Mouse (Mus musculus) lung, embryonic 15.5 days (tissue): Measurements from ENCODE around the gene Ankrd33. TPM values are rescaled to one million over a fixed set of nuclear protein-coding genes. Genes with fewer than 3 reads are reported as not detected.

ENCODE experiments used
- ATAC-seq: fragments of 200-750 bp; cut with Nextera tagmentation; 2 replicates; pipeline ENCODE4 v1.8.0; 2017; ENCODE audit warnings: moderate number of reproducible peaks, borderline replicate concordance; ENCODE audit not compliant: low FRiP score, low TSS enrichment; ENCODE audit errors: extremely low read depth
- H3K27ac ChIP-seq: fragments of 300-500 bp; sonication (generic); 2 replicates; pipeline ENCODE4 v1.5.1; 2015; ENCODE audit warnings: moderate library complexity, mild to moderate bottlenecking, inconsistent platforms
- H3K27me3 ChIP-seq: fragments of 300-500 bp; sonication (generic); 2 replicates; pipeline ENCODE4 v1.6.1; 2015; ENCODE audit warnings: inconsistent platforms
- H3K36me3 ChIP-seq: fragments of 300-500 bp; sonication (generic); 2 replicates; pipeline ENCODE4 v1.6.1; 2015; ENCODE audit warnings: inconsistent platforms
- H3K4me1 ChIP-seq: fragments of 300-500 bp; sonication (generic); 2 replicates; pipeline ENCODE4 v1.6.1; 2015; ENCODE audit warnings: inconsistent platforms
- H3K4me2 ChIP-seq: fragments of 300-500 bp; sonication (generic); 2 replicates; pipeline ENCODE4 v1.6.1; 2015; ENCODE audit warnings: inconsistent platforms, mild to moderate bottlenecking, moderate library complexity
- H3K4me3 ChIP-seq: fragments of 300-500 bp; sonication (generic); 2 replicates; pipeline ENCODE4 v1.5.1; 2015; ENCODE audit warnings: mild to moderate bottlenecking, inconsistent platforms
- H3K9ac ChIP-seq: fragments of 300-500 bp; sonication (generic); 2 replicates; pipeline ENCODE4 v1.6.1; 2015; ENCODE audit warnings: inconsistent platforms
- H3K9me3 ChIP-seq: fragments of 300-500 bp; sonication (generic); 2 replicates; pipeline ENCODE4 v1.6.1; 2016; ENCODE audit warnings: inconsistent platforms
- WGBS: fragments of 180-500 bp; shearing (Covaris S2); methylation state at CpG from one replicate; pipeline ENCODE4 v1.1.7; 2015; 5-methylcytosine and 5-hydroxymethylcytosine counted together
- polyA plus RNA-seq: library from polyadenylated mRNA; unstranded; fragments of >200 nt; fragmentation: Nextera tagmentation; extraction: Ambion mirVana; gene quantifications from 2 replicates; pipeline ENCODE4 v1.2.1, GENCODE M21; 2015

The Ankrd33 gene
- not detected in 2 replicates for polyA plus RNA-seq

DNA sequence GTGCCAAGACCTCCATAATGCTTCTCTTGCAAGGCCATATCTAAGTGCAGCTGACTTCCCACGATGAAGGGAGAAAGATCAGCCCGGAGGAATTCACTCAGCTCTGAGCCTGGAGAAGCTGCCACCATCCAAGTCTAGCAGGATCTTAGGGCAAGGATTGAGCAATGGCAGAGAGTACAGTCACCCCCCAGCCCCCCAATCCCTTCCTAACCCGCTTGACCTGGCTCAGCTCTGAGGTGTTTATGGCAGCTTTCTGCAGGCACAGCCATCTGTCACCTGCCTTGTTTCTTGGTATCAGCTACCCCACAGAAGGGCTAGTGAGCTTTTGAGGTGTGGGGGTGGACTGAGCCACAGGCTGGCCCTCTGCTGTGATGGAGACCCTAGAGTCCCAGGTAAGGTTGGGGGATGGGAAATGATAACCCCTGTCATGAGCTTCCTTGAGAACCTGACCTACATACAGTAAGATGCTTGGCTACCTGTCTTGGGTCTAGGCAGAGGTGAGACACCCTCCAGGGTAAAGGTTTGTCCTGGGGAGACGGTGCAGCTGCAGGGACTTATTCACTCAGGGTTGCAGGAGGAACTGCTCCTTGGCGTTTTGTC is at the start of gene Ankrd33:
Ankrd33 (plus strand) TSS at position 245 of the 600 bp plus-strand sequence.
- Histone ChIP-seq H3K4me2 (no peak within 1 kb of the TSS), H3K9me3 (peaks cover 3% of the 10 kb centered on the region; the same call in 1 of the 2 replicates), H3K27me3 (no peaks in the 10 kb centered on the region; the same call in 1 of the 2 replicates), H3K4me1 (peaks cover 17% of the 10 kb centered on the region), H3K27ac (no peak within 1 kb of the TSS), H3K36me3 (no peaks in the 10 kb centered on the region), H3K9ac (no peak within 1 kb of the TSS), H3K4me3 (no peak within 1 kb of the TSS)
- WGBS: 73% methylated on average over 5 of the region's 5 CpGs
- no peak for ATAC-seq

DNA sequence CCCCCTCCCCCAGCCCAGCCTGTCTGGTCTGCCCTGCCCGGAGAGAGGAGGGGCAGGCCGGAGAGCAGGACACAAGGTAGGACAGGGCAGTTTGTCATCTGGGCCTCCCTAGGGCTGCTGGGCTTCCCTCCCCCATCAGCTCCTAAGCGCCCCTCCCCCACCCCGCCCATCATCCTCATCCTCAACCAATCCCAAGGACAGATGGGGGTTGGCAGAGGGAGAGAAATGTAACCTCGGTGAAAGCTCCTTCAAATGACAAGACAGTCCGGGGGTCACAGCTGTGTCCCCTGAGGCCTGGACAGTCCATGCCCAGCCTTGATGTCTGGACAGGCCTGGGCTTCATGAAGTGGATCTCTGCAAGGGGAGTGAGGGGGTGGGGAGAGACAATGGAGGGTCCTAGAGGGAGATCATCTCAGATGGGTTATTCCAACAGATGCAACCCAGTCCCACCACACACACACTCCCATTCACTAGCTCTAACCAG is 49.1 kb upstream of the Ankrd33 start:
- Histone ChIP-seq H3K9me3 (no peaks in the 10 kb centered on the region), H3K36me3 (no peaks in the 10 kb centered on the region), H3K4me1 (peaks cover 62% of the 10 kb centered on the region), H3K9ac (peak overlapping the region; percentile 9; the same call in 1 of the 2 replicates), H3K4me2 (no peak overlapping the region), H3K27me3 (no peaks in the 10 kb centered on the region), H3K4me3 (no peak overlapping the region), H3K27ac (0 out of 2 replicates have a peak overlapping the region, but pooled peaks have one; percentile 15)
- ATAC-seq: no peak
- 28% methylated on average over 5 of the region's 6 CpGs for WGBS

DNA sequence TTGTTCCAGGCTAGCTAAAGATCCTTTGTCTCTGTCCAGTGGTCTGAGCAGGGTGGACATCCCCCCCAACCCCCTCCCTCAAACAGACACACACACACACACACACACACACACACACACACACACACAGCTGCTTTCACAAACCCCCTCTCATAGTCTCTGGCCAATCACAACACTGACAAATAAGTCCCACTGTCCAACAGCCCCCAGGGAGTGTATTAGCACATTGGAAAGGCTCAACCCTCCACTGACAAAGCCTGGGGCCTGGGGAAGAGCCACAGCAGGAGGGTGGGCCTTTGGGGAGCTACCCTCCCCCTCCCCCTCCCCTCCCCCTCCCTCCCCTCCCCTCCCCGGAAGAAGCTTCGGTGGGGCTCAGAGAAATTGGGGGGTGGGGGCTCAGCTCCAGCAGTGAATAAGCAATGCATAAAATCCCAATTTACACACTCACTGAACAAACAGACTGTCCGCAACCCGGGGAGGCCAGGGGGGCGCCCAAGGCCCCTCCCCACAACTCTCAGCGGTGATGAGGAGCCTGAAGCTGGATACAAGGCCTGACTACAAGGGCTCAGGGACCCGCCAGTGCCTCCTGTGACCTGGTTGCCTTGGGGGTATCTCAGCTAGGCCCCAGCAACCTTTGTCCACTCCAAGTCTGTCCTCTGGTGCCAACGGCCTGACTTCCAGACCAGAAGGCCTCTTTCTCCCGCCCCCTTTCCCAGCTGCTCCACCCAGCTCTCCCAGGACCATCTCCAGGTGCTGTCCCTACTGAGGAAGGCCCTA is 48.4 kb upstream of the Ankrd33 start:
- no peaks in the 10 kb centered on the region for H3K27me3 ChIP-seq
- H3K27ac ChIP-seq: peak overlapping the region; percentile 58
- ATAC-seq: no peak
- H3K4me1 ChIP-seq: peaks cover 67% of the 10 kb centered on the region
- H3K4me2 ChIP-seq: no peak overlapping the region
- WGBS: 30% methylated on average over 7 of the region's 9 CpGs
- no peaks in the 10 kb centered on the region for H3K36me3 ChIP-seq
- no peak overlapping the region for H3K9ac ChIP-seq
- no peaks in the 10 kb centered on the region for H3K9me3 ChIP-seq
- no peak overlapping the region for H3K4me3 ChIP-seq

DNA sequence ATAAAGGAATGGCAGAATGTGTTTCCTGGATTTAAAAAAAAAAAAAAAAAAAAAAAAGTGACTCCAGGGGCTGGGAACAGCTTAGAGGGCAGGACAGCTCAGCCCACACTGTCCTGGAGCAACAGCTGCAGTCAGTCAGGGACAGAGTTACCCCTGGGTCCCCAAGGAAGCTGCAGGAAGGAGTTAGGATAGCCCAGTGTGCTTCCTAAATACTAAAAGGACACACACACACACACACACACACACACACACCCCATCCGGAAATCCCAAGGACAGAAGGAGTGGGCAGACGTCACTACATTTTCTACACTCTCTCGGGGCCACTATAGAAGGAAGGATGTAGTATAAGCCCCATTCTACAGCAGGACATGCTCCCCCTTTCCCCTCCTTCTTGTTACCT is 47.5 kb upstream of the Ankrd33 start:
- Histone ChIP-seq H3K4me1 (peaks cover 75% of the 10 kb centered on the region), H3K9me3 (no peaks in the 10 kb centered on the region), H3K36me3 (no peaks in the 10 kb centered on the region), H3K4me3 (no peak overlapping the region), H3K27me3 (no peaks in the 10 kb centered on the region), H3K27ac (peak overlapping the region; percentile 58), H3K4me2 (no peak overlapping the region), H3K9ac (no peak overlapping the region)
- ATAC-seq: peak; percentile 65; the same call in 1 of the 2 replicates
- WGBS: 24% methylated on average over 3 of the region's 3 CpGs

DNA sequence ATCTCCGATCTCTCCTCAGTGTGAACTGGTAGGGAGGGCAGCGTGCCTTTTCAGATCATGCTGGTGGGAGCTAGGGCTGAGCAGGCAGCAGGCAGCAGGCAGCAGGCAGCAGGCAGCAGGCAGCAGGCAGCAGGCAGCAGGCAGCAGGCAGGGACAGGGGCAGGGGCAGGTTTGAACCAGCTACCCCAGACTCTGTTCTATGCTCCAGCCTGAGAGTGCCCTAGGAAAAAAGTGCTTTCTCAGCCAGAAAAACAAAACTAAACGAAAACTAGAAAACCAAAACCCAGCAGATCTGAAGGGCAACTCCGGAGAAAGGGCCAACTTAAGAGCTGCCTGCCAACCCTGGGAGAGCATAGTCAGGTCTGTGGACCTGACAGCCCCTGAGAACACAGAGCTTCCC is 46.9 kb upstream of the Ankrd33 start:
- Histone ChIP-seq H3K27ac (peak overlapping the region; percentile 53), H3K27me3 (no peaks in the 10 kb centered on the region), H3K9ac (no peak overlapping the region), H3K36me3 (no peaks in the 10 kb centered on the region), H3K9me3 (no peaks in the 10 kb centered on the region), H3K4me2 (no peak overlapping the region), H3K4me3 (no peak overlapping the region), H3K4me1 (peaks cover 77% of the 10 kb centered on the region)
- 46% methylated on average over 4 of the region's 4 CpGs for WGBS
- no peak for ATAC-seq

DNA sequence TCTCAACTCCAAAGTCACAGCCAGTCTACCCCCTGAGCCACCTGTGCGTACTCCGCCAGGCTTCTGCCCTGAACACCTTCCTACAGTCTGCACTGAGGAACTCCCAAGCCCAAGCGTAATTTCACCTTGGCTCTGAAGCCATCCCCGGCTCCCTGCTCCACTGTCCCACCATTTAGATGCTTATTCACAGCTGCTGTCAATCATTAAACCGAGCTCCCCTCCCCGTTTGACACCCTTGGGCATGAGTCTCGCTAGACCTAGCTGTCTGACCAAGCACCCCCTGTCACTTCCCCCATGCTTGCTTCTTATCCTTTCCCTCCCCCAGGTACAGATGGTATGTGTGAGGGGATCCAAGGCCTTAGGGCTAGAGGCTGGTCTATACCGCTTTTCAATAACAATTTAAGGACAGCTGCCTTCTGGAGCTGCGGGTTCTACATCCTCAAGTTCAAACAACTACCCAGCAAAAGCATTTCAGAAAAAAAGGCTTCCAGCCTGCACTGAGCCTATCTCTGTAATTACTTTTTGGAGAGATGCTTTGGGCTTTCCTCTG is 45.8 kb upstream of the Ankrd33 start:
- H3K27me3 ChIP-seq: no peaks in the 10 kb centered on the region
- no peak for ATAC-seq
- WGBS: 50% methylated on average over 9 of the region's 9 CpGs
- no peak overlapping the region for H3K9ac ChIP-seq
- peaks cover 82% of the 10 kb centered on the region for H3K4me1 ChIP-seq
- H3K27ac ChIP-seq: peak overlapping the region; percentile 45
- no peak overlapping the region for H3K4me2 ChIP-seq
- no peak overlapping the region for H3K4me3 ChIP-seq
- H3K9me3 ChIP-seq: no peaks in the 10 kb centered on the region
- no peaks in the 10 kb centered on the region for H3K36me3 ChIP-seq

DNA sequence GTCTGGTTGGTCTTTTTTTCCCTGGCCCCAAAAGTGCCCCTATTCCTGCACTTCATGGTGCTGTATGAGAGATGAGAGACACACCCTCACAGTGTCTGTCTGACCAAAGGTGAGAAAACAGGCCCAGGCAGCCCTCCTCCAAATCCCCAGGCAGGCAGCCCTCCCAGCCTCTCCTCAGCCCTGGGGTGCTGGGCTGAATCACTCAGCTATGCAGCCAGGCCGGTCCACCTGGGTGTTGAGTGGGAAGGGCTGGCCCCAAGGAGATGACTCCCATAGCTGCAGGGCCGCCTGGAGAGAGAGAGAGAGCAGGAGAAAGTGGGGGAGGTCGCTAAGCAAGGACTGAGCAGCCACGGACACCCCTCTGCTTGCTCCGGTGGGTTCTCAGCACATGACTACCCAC is 44.8 kb upstream of the Ankrd33 start:
- Histone ChIP-seq H3K4me2 (no peak overlapping the region), H3K27ac (peak overlapping the region; percentile 45), H3K4me3 (no peak overlapping the region), H3K4me1 (peaks cover 78% of the 10 kb centered on the region), H3K36me3 (no peaks in the 10 kb centered on the region), H3K9ac (no peak overlapping the region), H3K27me3 (0 out of 2 replicates have a peak, but pooled peaks cover under 1% of the 10 kb centered on the region), H3K9me3 (no peaks in the 10 kb centered on the region)
- 26% methylated on average over 5 of the region's 5 CpGs for WGBS
- ATAC-seq: peak; percentile 13; the same call in 1 of the 2 replicates

DNA sequence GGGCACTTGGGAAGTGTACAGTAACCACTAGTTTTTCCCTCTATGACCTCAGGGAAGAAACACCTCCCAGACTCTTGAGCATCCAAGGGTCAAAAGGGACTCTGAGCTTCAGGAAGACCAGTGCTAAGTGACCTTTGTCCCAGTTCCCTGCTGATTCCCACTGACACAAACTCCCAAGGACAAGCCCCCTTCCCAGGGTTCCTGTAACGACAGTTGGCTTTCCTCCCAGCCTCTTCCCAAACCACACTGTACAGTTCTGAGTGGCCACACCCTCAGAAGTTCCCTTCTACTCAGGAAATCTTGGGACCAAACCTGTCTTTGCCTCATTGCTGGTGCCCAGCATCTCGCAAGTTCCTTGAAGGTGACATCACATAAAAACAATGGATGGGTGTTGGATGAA is 42.8 kb upstream of the Ankrd33 start:
- H3K4me3 ChIP-seq: no peak overlapping the region
- H3K4me1 ChIP-seq: peaks cover 73% of the 10 kb centered on the region

DNA sequence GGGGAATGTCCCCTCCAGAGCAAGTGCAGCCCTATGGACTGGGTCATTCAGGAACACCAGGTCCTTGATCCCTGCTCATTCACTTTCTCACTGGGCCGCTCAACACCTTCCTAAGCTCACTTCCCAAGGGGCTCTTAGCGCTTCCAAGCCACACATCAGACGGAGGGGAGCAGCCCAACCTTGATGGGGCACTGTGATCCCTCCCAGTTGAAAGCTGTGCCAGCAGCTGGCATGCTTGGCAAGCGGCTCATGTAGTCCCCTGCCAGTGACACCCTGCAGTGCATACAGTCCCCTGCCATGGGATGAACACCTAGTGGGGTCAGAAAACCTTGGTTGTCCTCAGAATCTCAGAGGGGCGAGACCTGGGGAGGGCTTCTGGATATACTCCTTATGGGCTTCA is 41.5 kb upstream of the Ankrd33 start:
- Histone ChIP-seq H3K27me3 (peaks cover 6% of the 10 kb centered on the region; the same call in 1 of the 2 replicates), H3K36me3 (no peaks in the 10 kb centered on the region), H3K4me1 (peaks cover 67% of the 10 kb centered on the region), H3K4me3 (no peak overlapping the region), H3K9me3 (no peaks in the 10 kb centered on the region), H3K27ac (no peak overlapping the region), H3K9ac (no peak overlapping the region), H3K4me2 (no peak overlapping the region)
- 80% methylated on average over 5 of the region's 5 CpGs for WGBS
- no peak for ATAC-seq

More for the DNA sequence above, 42.8 kb upstream of the Ankrd33 start:
- Histone ChIP-seq H3K36me3 (no peaks in the 10 kb centered on the region), H3K4me2 (no peak overlapping the region), H3K9ac (no peak overlapping the region), H3K27me3 (peaks cover 6% of the 10 kb centered on the region; the same call in 1 of the 2 replicates), H3K9me3 (no peaks in the 10 kb centered on the region), H3K27ac (no peak overlapping the region)
- WGBS: 48% methylated on average over 2 of the region's 2 CpGs
- no peak for ATAC-seq

DNA sequence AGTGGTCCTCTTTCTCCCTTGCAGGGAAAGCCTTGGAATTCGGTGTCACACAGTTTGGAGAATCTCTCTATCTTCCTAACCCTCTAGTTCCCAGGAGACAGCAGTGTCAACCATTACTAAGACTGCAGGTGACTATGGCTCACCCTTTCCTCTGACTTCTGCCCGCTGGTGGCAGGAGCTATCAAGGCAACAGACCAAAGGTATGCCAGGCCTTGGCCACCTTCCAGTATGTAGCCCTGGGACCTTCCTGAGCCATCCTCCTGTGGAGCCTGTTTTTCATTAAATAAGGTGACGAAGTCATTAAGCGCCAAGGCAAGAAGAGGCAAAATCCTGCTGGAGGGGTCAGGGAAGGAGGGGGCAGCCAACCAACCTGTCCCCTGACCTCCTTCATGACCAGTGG is 40.4 kb upstream of the Ankrd33 start:
- Histone ChIP-seq H3K27me3 (peaks cover 6% of the 10 kb centered on the region; the same call in 1 of the 2 replicates), H3K9me3 (no peaks in the 10 kb centered on the region), H3K4me1 (peaks cover 61% of the 10 kb centered on the region), H3K36me3 (no peaks in the 10 kb centered on the region), H3K27ac (no peak overlapping the region), H3K9ac (no peak overlapping the region), H3K4me3 (no peak overlapping the region), H3K4me2 (no peak overlapping the region)
- ATAC-seq: no peak
- 81% methylated on average over 4 of the region's 4 CpGs for WGBS

DNA sequence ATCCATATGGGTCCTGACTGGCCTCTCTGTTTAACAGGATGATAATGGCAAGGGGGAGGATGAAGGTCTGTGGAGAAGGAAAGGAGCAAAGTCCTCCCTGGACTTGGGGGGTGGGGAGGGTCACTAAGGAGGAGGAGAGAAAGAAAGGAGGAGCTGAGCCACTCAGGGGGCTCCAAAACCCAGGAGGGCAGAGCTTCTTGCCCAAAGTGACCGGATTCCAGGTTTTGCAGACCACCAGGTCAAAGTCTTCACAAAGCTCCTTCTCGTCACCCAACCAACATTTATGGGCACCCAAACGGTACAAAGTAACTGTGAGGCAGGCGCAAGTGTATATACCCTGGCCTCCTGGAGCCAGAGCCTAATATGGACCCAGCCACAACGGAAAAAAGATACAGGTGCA is 39.9 kb upstream of the Ankrd33 start:
- H3K9ac ChIP-seq: no peak overlapping the region
- ATAC-seq: no peak
- H3K27ac ChIP-seq: no peak overlapping the region
- H3K4me2 ChIP-seq: peak overlapping the region; percentile 86; the same call in 1 of the 2 replicates
- no peak overlapping the region for H3K4me3 ChIP-seq
- peaks cover 60% of the 10 kb centered on the region for H3K4me1 ChIP-seq
- H3K36me3 ChIP-seq: no peaks in the 10 kb centered on the region
- 74% methylated on average over 5 of the region's 5 CpGs for WGBS
- no peaks in the 10 kb centered on the region for H3K9me3 ChIP-seq
- H3K27me3 ChIP-seq: peaks cover 6% of the 10 kb centered on the region; the same call in 1 of the 2 replicates
